Mouse (Mus musculus): ENCODE measurements at regions not wholly inside any gene's neighbourhood (a gene's known extent, or its start where the extent isn't known, plus 50 kb on each side); places are given as distances from the start of the nearest gene placed in this dataset.

DNA sequence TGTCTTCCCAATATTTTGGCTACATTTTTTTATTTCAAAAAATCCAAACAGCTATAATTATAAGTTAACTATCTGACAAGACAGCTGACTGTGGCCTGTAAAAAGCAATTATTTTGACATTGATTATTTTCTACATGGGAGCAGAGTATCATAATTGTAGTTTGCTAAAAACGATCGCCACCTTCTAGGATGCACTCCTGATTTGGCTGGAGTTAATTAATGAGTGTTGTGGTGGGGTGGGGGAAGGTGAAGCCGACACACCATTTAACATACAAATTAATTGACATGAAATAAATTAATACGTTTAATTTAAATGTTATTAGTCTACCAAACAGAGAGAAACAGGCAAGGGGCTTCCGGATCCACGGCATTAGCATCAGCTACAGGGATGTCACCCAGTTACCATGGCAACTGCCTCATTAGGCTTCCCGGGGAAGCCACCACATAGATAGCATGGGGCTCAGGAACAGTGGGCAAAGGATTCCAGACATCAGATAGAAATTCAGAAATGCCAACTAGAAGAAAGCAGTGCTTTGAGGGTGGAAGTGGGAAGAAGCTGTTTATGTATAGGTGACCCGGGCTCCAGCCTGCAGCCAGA lies 255.9 kb downstream of the Prdm2 start:
- DNase-seq = no peak

DNA sequence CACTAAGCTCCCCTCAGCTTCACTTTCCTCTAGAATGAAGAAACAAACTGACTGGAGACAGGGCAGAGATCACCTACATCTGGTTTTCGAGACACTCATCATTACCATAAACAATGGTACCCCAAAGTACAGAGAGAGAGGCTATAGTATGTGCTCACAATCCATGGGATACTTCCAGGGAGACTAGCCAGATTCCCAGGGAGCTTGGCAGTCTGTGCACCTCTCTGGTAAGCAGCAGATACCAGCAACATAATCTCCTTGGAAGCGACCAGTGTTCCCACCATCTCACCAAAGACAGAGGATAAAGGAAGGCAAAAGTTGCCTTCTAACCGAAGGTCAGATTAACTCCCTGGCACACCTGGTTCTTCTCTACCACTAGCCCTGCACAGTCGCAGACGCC lies 256.4 kb downstream of the Prdm2 start:
- DNase-seq = no peak

DNA sequence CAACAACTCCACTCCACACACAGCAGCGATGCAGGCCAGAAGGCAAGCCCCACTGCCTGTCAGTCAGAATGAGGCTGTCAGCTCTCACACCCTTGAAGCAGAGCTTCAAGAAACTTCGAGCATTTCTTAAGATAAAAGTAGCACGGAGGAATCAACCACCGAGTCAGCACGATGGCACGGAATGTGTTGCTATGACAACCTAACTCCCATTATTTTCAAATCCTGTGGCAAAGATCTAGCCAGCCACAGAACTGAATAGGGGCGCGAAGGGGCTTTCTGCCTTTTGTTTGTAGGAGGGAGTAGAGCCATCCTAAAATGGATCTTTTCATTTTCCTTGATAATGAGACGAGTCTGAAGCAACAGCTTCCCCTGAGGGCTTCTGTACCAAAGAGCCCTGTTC lies 259.1 kb downstream of the Prdm2 start:
- DNase-seq = no peak

DNA sequence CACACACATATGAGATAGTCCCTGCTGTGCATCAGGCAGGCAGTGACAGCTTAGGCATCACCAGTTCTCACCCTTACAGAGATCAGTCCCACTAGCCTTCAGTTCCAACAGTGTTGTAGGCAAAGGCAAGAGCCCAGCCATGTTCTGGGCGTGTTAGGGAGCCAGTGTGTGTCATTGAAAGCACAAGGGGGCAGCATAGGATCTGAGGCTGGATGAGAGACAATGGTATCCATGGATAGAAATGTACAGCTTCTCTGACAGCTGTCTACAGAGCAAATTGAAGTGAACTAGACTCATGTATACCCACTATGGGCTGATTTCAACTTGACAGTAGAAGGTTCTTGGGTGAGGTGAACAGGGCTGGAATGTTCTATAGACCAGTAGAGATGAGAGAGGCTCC lies 259.9 kb downstream of the Prdm2 start:
- no peak for DNase-seq

DNA sequence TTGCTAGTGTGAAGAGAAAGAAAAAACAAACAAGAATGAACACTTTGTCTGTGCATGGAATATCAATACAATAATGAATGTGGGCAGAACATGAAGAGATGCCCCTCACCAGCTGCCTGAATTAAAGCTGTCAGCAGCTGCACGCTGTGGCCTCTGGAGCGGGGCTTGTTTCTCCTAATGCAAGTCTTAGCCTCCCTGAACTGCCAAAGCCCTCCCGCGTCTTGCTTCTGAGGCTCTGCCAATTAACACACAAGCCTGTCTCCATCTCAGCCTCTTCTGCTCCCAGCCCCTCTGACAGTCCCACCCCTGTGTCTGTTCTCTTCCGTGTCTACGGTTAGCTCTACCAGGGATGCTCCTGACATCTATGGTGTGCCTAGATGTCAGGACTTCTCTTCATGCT lies 265.1 kb downstream of the Prdm2 start:
- peak; percentile 11 for DNase-seq

DNA sequence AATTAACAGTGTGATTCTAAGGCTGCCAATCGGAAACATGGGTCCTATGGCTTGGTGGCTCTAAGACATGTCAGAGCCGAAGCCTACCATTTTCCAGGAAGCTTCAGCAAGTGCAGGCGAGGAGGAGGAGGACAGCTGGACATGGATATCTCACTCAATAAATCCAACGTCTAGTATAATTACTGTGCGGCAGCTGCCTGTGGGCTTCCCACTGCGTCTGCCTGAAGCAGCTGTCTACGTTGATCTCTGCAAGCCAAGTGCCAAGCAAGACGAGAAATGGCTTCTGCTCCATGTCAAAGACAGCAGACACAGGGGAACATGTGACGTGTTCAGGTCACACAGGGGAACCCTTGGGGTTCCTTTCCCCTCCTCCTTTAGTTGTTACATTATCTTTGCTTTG lies 279.2 kb downstream of the Prdm2 start:
- DNase-seq = no peak

DNA sequence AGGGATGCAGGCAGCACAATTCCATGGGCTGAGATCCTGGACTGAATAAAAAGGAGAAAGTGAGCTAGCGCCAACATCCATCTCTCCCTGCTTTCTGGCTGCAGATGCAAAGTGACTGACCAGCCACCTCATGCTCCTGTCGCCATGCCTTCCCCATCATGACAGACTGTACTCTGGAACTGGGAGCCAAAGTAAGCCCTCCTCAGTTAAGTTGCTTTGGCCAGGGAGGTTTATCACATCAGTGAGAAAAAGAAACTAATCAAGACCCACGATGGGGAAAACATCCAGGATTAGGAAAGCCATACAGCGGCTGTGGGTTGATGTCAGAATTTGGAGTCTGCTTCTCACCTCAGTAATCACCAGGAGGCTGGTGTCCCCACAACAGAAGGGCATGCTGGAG lies 283.6 kb downstream of the Prdm2 start:
- no peak for DNase-seq

DNA sequence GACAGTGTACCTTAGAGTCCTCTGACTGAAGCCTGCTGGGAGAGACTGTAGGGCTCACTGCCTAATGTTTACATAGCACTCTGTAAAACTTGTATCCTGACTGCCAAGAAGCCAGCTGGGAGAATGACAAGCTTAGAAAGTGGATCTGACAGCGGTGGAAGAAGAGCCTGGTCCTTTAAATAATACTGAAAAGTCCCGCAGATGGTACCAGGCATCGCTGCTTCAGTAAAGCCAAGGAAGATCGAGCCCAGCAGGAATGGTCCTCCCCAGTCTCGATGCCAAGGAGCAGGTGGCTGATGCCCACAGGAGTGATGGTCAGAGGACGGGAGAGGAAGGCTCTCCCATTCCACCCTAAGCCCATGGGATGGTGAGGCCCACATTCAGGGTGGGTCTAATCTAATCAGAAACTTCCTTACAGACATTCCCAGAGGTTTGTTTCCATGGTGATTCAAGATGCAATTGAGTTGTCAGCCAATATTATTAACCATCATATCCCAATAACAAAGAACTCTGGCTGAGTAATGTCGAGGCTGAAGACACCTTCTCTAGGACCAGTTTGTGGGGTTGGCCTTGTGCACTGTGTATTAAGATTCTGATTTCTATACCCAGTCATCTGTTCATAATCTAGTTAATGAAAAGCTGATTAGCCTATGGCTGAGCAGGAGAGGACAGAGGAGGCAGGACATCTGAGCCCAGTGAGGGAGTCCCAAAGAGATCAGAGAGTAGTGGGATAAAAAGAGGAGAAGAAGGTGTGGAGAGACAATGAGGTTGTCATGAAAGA lies 285.3 kb downstream of the Prdm2 start:
- DNase-seq = no peak

DNA sequence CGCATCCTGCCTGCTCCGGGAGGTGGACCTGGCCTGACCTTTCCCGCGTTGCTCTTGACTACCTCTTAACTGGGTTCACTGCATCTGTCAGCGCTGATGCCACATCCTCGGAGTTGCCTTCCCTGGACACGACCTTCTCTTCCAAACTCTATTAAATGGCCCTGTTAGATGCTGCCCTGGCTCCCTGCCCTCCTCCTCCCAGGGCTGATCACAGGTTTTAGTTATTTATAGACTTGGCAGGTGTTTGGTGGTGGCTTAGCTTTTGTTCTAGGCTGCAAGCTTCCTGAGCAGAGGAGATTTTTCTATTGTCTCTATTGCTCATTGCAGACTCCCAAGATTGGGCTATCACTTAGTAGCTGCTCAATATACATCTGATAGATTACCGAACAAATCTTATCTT lies 287.7 kb downstream of the Prdm2 start:
- no peak for DNase-seq

DNA sequence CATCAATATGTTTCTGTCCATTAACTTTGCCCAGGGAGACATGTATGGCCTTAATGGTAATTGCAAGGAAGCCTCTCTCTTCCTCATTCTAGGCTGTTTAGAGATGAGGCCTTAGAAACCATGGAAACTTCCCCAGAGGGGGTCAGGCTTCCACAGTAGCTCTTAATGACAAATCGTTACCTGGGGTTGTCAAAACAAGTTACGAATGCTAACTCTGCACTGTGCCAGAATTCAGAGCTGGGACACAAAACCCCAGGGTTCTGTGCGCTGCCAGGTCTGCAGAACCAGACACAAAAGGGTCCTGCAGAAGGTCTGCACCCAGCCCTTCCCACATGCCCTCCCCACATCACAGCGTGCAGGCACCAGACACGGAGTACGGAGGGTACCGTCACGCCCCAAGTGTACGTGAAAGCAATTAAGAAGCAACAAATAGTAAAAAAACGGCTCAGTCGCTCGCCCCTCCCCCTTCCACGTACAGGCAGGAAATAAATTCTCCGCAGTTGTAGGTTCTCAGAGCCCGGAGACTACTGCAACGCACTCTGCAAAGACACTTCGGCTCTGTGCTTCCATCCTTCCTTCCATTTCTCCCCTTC lies 303.3 kb downstream of the Prdm2 start:
- peak; percentile 8 for DNase-seq

DNA sequence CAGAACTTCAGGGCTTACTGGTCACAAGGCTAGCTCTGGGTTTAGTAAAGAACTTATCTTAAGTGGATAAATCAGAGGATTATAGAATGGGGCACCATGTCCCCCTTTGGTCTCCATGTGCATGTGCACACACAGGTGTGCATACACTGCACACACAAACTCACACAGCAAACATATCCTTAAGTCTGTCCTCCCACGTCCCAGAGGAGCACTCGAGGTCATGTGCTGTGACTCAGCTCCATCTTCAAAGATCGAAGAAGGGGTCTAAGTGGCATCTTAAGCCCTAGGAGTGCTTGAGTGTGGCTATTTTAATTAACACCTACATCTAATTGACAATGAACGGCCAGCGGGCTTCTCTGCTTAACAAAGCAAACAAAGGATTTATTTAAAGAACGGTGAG lies 304.0 kb downstream of the Prdm2 start:
- DNase-seq = no peak

DNA sequence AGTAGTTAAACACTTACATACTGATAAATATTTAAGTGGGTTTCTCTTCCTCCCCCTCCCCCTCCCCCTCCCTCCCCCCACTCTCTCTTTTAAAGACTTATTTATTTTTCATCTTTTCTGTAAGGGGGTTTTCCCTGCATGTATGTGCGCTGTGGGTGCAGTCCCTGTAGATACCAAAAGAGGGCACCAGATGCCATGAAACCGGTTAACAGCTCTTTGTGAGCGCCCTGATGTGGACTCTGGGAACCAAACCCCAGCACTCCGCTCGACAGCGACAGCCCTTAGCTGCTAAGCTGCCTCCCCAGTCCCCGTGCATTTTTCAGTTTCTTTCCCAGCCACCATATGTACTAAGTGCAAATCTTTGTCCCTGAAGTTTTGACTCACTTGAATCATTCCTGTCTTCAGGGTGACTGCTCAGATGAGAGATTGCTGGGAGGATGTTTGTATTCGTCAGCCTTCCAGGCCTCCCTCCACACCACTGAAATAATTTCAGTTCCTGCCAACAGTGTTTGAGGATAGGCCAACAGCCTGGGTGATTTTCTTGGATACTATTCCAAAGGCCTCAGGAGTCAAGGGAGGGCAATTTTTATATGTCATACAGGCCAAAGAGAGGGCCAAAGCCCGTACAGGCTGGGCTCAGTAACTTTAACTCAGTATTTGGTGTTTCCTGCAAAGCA lies 309.3 kb downstream of the Prdm2 start:
- peak; percentile 20 for DNase-seq

DNA sequence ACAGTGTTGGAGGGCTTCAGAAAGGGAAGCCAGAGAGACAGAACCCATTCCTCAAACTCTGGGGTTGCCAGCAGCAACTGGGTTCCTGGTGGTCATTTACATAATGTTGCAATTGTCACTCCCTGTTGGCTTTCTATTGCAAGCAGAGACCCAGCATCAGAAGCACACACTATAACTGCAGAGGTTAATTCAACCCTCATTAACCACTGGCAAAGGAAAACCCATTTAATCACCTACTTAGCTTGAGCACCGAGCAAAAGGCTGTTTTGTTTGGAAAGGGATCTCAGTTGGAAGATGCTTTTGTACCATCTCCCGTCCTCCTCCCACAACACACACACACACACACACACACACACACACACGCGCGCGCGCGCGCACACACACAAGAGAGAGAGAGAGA lies 312.0 kb downstream of the Prdm2 start:
- DNase-seq = no peak

DNA sequence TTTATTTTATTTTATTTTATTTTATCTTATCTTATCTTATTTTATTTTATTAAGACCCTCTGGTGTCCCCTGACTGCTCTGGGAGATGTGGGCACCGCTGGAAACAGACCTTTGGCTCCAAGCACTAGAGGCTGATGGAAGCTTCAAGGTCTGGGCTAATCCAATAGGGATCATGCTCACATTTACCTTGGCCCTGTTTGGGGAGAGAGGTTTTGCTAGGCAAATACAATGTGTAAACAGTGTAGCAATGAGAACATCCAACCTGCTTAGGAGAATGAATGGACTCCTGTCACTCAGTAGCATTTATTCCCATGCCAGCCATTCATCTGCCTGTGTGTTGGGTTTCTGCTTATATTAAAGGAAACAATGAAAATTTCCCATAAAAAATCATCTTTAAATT lies 313.8 kb downstream of the Prdm2 start:
- no peak for DNase-seq

DNA sequence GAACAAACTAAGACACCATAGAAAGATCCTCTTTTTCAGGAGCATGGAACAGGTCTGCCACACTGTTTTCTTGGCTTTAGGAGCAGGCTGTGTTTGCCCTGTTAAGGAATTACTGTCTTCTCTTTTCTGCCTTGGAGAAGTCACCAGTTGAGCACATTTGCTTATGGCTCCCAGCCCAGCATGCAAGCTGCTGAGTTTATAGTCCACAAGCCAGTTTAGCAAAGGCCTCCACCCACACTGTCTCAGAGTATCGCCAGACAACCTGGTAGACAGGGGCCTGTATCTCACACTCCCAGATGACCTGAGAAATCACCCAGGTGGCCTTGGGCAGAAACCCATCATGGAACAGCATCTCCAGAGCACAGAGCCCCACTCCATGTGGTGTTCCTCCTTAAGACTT lies 322.1 kb downstream of the Prdm2 start:
- no peak for DNase-seq

DNA sequence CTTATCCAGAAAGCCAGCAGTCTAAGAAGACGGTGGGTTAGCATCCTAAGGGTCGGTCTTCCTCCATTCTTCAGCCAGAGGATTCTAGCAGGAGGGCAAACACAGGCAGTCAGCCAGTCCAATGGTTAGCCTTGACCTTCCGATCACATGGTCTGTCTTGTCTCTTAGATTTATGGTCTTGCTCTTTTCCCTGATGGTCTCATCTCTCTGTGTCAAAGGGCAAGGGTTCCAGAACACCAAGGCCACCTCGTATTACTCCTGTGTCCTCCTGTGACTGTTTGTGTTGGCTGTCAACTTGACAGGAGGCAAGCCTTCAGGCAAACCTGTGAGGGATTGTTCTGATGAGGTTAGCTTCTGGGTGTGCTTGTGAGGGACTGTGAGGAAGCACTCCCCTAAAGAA lies 323.9 kb downstream of the Prdm2 start:
- no peak for DNase-seq

DNA sequence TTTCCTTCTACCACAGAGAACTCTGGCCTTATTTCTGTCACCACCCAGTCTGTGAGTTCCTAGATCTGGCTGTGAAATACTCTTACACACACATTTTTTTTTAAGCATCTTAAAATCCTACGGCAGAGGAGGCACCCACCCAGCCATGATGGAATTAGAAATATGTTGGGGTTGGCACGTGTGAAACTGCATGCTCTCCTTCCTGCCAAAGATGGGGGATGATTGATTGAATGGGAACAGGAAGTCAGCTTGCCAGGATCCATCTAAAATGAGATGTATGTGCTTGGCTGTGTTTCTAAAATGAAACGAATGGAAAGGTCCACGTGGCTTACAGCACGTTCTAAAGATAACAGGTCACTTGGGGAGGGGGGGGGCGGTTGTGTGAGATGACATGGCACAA lies 324.9 kb downstream of the Prdm2 start:
- no peak for DNase-seq

DNA sequence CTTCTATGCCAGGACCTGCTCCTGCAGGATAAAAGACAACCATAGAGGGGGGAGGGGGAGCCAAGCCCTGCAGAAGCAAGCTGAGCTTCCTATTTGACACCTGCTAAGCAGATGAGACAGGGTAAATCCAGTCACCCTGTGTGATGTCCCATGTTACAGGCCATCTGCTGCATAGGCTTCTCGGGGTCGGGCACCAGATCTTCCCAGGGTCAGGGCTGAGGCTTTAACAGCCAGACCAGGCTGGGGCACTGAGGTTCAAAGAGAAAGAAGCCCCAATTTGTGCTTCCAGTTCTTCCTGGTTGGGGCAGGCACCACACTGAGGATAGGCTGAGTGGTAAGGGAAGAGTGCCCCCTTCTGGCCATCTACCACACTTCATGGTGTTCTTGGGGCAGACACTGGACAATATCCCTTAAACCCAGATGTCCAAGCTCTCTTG lies 332.5 kb downstream of the Prdm2 start:
- DNase-seq = peak; percentile 81

DNA sequence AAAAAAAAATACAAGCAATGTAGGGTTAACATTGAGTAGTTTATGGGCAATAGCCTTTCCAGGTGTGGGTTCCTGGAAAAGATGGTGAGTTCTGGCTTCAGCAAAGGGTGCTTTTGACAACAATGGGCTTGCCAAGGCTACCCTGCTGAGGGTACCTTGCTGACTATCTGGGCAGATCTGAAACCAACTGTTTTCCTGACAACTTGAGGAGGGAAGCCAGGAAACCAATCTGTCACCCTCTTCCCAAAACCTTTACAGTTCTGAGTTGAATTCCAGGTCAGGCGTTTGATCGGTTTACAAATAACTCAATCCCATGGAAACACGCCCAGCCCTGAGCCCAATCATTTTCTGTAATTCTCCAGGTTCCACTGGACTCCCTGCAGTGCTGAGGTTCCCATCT lies 336.6 kb downstream of the Prdm2 start:
- DNase-seq = no peak

DNA sequence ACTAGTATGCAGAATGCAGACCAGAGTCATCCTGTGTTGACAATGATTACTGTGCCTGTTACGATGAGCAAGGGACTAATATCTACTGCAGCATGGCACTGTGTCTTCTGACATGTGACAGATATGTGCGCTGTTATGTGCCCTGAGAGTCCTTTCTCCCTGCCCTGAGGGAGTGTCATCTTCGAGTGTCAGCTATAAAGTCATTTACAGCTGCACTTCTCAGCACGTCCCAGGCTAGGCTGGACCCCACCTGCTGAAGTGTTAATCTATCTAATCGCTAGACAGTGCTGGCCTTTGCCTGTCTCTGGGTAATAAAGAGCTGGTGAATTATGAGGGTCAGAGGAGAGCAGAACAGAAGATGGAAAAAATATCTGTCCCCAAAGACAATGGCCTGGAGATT lies 337.7 kb downstream of the Prdm2 start:
- no peak for DNase-seq

DNA sequence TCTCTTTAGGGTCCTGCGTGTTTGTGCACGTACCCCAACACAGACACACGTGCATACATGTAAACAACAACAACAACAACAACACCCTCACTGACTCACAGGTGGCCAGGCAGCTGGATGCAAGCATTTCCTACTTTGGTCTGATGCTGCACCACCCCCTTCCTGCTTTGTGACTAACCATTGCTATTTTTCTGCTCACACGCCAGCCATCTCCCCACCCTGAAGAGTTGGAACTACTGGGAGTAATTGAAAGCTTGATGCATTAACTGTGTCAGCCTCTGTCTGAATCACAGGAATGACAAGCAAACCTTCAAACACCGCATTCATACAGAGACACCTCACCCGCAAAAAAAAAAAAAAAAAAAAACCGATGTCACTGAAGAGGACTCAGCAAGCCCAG lies 346.5 kb downstream of the Prdm2 start:
- no peak for DNase-seq

DNA sequence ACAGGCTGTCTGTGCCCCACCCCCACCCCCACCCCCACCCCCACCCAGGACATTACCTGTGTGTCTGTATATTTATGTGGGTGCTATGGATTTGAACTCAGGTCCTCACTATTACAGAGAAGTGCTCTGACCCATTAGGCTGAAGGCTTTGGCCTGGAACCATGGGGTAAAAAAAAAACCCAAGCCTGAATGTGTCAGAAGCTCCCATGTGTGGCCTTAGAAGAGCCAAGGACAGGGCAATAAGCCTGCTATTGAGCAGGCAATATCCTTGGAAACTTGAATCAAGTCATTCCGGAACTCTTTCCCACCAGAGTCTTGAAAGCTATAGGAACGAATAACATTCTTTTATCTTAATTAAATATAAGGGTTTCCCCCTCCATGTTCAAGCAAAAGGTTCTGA lies 347.2 kb downstream of the Prdm2 start:
- no peak for DNase-seq

DNA sequence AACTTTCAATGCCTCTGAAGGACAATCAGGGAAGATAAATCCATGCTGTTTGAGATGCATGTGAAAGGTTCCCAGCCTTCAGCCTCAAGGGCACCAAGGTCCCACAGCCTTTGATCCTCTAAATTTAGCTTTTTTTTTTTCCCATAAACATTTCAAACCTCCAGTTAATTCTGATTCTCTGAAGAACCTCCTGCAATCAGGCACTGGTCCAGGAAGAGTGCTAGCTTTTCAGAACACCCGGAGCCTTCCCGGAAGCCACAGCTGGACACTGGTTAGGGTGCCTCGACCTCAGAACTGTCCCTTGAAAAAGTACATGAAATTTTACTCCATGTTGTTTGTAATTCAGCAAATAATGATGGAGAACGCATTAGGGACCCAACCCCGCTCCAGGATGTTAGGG lies 348.9 kb downstream of the Prdm2 start:
- peak; percentile 38 for DNase-seq

DNA sequence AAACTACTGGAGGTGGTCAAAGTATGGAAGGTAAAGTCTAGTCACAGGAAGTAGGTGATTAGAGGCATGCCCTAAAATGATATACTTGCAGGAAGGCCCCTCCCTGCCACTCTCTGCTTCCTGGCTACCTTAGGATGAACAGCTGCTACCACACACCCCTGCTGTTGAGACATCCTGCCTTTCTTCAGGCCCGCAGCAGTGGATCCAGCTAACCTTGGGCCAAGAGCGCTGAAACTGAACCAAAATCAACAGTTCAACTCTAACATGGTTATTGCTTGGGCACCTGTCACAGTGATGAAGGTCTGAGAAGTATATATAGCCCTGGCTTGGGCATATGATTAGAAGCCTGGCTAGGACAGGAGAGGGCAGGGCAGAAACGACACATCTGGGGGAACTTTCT lies 352.4 kb downstream of the Prdm2 start:
- no peak for DNase-seq
